Mouse (Mus musculus): Measurements from ENCODE around the gene Zfp628.

GRCm38 (mm10) chr7:4919096-4919495 lies 4.1 kb downstream of the Zfp628 start:
- TF ChIP-seq POLR2A (IDR thresholded peaks at IDR 0.05; ENCODE audit: low read depth, low read length) (no peak), CTCF (conservative IDR thresholded peaks at IDR 0.05; ENCODE audit: insufficient read depth, insufficient read length, low read depth, low read length) (no peak)
